Mouse (Mus musculus) heart, embryonic 10.5 days (tissue): Measurements from ENCODE around the gene Stk17b. TPM values are rescaled to one million over a fixed set of nuclear protein-coding genes. Genes with fewer than 3 reads are reported as not detected.

ENCODE experiments used
- DNase-seq: peaks from one replicate; pipeline ENCODE4 v3.0.0-alpha.2; 2017; ENCODE audit warnings: low spot score
- H3K27ac ChIP-seq: fragments of 300-500 bp; sonication (generic); 2 replicates; pipeline ENCODE4 v1.5.1; 2016; ENCODE audit warnings: mild to moderate bottlenecking
- H3K27me3 ChIP-seq: fragments of 300-500 bp; sonication (generic); 2 replicates; pipeline ENCODE4 v1.6.1; 2016; ENCODE audit warnings: mild to moderate bottlenecking; ENCODE audit not compliant: poor library complexity, insufficient read depth, severe bottlenecking
- H3K36me3 ChIP-seq: fragments of 300-500 bp; sonication (generic); 2 replicates; pipeline ENCODE4 v1.6.1; 2016; ENCODE audit warnings: mild to moderate bottlenecking, moderate library complexity
- H3K4me1 ChIP-seq: fragments of 300-500 bp; sonication (generic); 2 replicates; pipeline ENCODE4 v1.6.1; 2016; ENCODE audit warnings: mild to moderate bottlenecking
- H3K4me3 ChIP-seq: fragments of 300-500 bp; sonication (generic); 2 replicates; pipeline ENCODE4 v1.5.1; 2016; ENCODE audit warnings: mild to moderate bottlenecking, moderate library complexity
- H3K9me3 ChIP-seq: fragments of 300-500 bp; sonication (generic); 2 replicates; pipeline ENCODE4 v1.6.1; 2016; ENCODE audit warnings: mild to moderate bottlenecking, moderate library complexity
- WGBS: fragments of 180-500 bp; shearing (Covaris S2); methylation state at CpG from one replicate; pipeline ENCODE4 v1.1.7; 2016; 5-methylcytosine and 5-hydroxymethylcytosine counted together
- polyA plus RNA-seq: library from polyadenylated mRNA; unstranded; fragments of >200 nt; fragmentation: Nextera tagmentation; extraction: Ambion mirVana; gene quantifications from 2 replicates; pipeline ENCODE4 v1.2.1, GENCODE M21; 2016

Stk17b gene
- polyA plus RNA-seq, 1 experiment from 2014 or later: 12.0 TPM

DNA sequence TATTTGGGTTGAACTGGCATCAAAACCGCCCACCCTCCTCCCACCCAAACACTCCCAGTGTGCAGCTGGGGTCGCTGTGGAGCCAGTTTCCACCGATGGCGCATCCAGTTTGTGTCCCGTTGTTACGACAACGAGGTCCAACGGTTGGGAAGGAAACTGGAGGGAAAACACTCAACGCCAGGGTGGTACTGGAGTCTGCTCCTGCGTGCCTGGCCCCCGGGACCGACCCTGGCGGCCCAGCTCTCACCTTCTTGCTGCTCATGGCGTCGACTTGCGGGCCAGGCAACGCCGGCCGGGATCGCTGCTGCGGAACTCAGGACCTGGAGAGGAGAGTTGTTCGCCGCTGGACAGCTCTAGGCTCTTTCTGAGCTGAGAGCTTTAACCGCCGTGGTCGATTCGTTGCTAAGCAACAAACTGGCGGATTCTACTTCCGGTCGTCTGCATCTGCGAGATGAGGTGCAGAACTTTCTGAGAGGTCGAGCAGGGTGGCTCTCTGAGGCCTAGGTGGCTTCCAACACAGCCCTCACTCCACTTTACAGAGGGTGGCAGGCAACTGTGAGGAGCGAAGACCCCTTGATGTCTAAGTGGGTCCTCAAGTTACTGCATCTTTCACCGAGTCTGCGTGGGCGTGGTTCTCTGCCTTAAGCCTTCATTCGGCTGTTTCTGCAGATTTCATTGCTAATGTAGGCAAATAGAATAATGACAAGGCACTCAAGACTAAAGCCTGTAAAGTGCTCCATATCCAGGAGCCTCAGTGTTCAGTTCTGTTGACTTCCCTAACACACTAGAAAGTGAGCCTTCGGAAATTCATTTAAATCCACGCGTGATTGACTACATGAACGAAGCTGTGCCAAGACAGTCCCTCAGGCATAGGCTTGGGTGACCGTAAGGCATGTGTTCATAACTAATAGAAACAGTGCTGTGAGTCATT lies 78.3 kb downstream of the Stk17b start, which contains the start of gene Dnah7a:
TSS of gene Dnah7a (minus strand) at position 354 of the 931 bp plus-strand sequence.
- 14% methylated on average over 42 of the region's 42 CpGs for WGBS
- Histone ChIP-seq H3K4me1 (peaks cover 9% of the 10 kb centered on the region; the same call in 1 of the 2 replicates), H3K27ac (peak within 1 kb of the TSS; percentile 77)

More for the DNA sequence above, 78.3 kb downstream of the Stk17b start, which contains the start of gene Dnah7a:
- DNase-seq: peak; percentile 85
- no peaks in the 10 kb centered on the region for H3K27me3 ChIP-seq
- H3K9me3 ChIP-seq: no peaks in the 10 kb centered on the region
- H3K4me3 ChIP-seq: peak within 1 kb of the TSS; percentile 65
- no peaks in the 10 kb centered on the region for H3K36me3 ChIP-seq

Other genes with a start within 250 kb of the Stk17b start
- 0.95 and 2.0 TPM in 2 replicates for gene Dnah7a, start 78.4 kb downstream of the Stk17b start, polyA plus RNA-seq